Mouse (Mus musculus) limb, embryonic 11.5 days (tissue): ENCODE measurements around the gene Snx27. TPM values are rescaled to one million over a fixed set of nuclear protein-coding genes. Genes with fewer than 3 reads are reported as not detected.

Experiments
- ATAC-seq: fragments of 200-750 bp; cut with Nextera tagmentation; 2 replicates; pipeline ENCODE4 v1.8.0; 2017; ENCODE audit warnings: low read depth; ENCODE audit not compliant: insufficient number of reproducible peaks, low FRiP score, low TSS enrichment
- DNase-seq: peaks from one replicate; pipeline ENCODE4 v3.0.0-alpha.2; 2015; ENCODE audit warnings: low spot score
- H3K27ac ChIP-seq: fragments of 300-500 bp; sonication (generic); replicated peaks from 2 replicates; pipeline ENCODE4 v1.5.1; 2014; ENCODE audit warnings: low read depth, mild to moderate bottlenecking, low read length
- H3K27me3 ChIP-seq: fragments of 300-500 bp; sonication (generic); 2 replicates; pipeline ENCODE4 v1.6.1; 2014; ENCODE audit warnings: mild to moderate bottlenecking, low read length, mixed read lengths; ENCODE audit not compliant: control insufficient read depth, insufficient read depth
- H3K36me3 ChIP-seq: fragments of 300-500 bp; sonication (generic); 2 replicates; pipeline ENCODE4 v1.6.1; 2014; ENCODE audit warnings: mild to moderate bottlenecking, low read length, moderate library complexity, mixed read lengths; ENCODE audit not compliant: control insufficient read depth, insufficient read depth
- H3K4me1 ChIP-seq: fragments of 300-500 bp; sonication (generic); 2 replicates; pipeline ENCODE4 v1.6.1; 2014; ENCODE audit warnings: low read length, mixed read lengths; ENCODE audit not compliant: control insufficient read depth, insufficient read depth
- H3K4me2 ChIP-seq: fragments of 300-500 bp; sonication (generic); 2 replicates; pipeline ENCODE4 v1.6.1; 2014; ENCODE audit warnings: low read depth, mild to moderate bottlenecking, moderate library complexity; ENCODE audit not compliant: severe bottlenecking
- H3K4me3 ChIP-seq: fragments of 300-500 bp; sonication (generic); 2 replicates; pipeline ENCODE4 v1.5.1; 2014; ENCODE audit warnings: low read depth, low read length
- H3K9ac ChIP-seq: fragments of 300-500 bp; sonication (generic); 2 replicates; pipeline ENCODE4 v1.6.1; 2014; ENCODE audit warnings: mild to moderate bottlenecking, low read length
- H3K9me3 ChIP-seq: fragments of 300-500 bp; sonication (generic); 2 replicates; pipeline ENCODE4 v1.6.1; 2016; ENCODE audit warnings: low read length; ENCODE audit not compliant: control insufficient read depth
- WGBS: fragments of 180-500 bp; shearing (Covaris S2); extraction: QIAGEN DNeasy Blood & Tissue Kit; methylation state at CpG from one replicate; pipeline ENCODE4 v1.1.7; 2014; 5-methylcytosine and 5-hydroxymethylcytosine counted together
- polyA plus RNA-seq: library from polyadenylated mRNA; unstranded; fragments of >200 nt; fragmentation: Nextera tagmentation; extraction: Ambion mirVana; gene quantifications from 2 replicates; pipeline ENCODE4 v1.2.1, GENCODE M21; 2014

Snx27 gene
- polyA plus RNA-seq, 1 experiment from 2014 or later, result 35.9 TPM

GRCm38 (mm10) chr3:94612274-94612673, 29.8 kb upstream of the Snx27 start:
- no peaks in the 10 kb centered on the region for H3K9me3 ChIP-seq
- 80% methylated on average over 1 of the region's 1 CpGs for WGBS
- H3K4me2 ChIP-seq, result no peak overlapping the region
- no peak overlapping the region for H3K9ac ChIP-seq
- H3K27me3 ChIP-seq, result no peaks in the 10 kb centered on the region
- no peak overlapping the region for H3K4me3 ChIP-seq
- no peak overlapping the region for H3K27ac ChIP-seq
- no peaks in the 10 kb centered on the region for H3K4me1 ChIP-seq
- DNase-seq (no peak), ATAC-seq (no peak)
- H3K36me3 ChIP-seq, result no peaks in the 10 kb centered on the region; the same call in 1 of the 2 replicates

- Histone ChIP-seq H3K27me3 (no peaks in the 10 kb centered on the region), H3K9ac (no peak overlapping the region), H3K4me3 (no peak overlapping the region), H3K9me3 (no peaks in the 10 kb centered on the region), H3K4me1 (no peaks in the 10 kb centered on the region), H3K4me2 (no peak overlapping the region), H3K36me3 (no peaks in the 10 kb centered on the region; the same call in 1 of the 2 replicates), H3K27ac (no peak overlapping the region)
- ATAC-seq, result no peak
- DNase-seq, result no peak
- WGBS, result 75% methylated on average over 5 of the region's 5 CpGs
These were observed 29.3 kb upstream of the Snx27 start for GRCm38 (mm10) chr3:94611834-94612233.

GRCm38 (mm10) chr3:94611343-94611742, 28.8 kb upstream of the Snx27 start:
- no peak overlapping the region for H3K4me3 ChIP-seq
- H3K27ac ChIP-seq, result no peak overlapping the region
- no peak for ATAC-seq
- H3K27me3 ChIP-seq, result no peaks in the 10 kb centered on the region
- WGBS, result 40% methylated on average over 4 of the region's 4 CpGs
- H3K36me3 ChIP-seq, result no peaks in the 10 kb centered on the region; the same call in 1 of the 2 replicates
- no peak for DNase-seq
- no peaks in the 10 kb centered on the region for H3K9me3 ChIP-seq
- no peak overlapping the region for H3K9ac ChIP-seq
- no peak overlapping the region for H3K4me2 ChIP-seq
- H3K4me1 ChIP-seq, result no peaks in the 10 kb centered on the region

GRCm38 (mm10) chr3:94610581-94610980, 28.1 kb upstream of the Snx27 start:
- Histone ChIP-seq H3K36me3 (no peaks in the 10 kb centered on the region), H3K4me1 (no peaks in the 10 kb centered on the region), H3K9ac (no peak overlapping the region), H3K4me3 (no peak overlapping the region), H3K4me2 (no peak overlapping the region), H3K9me3 (no peaks in the 10 kb centered on the region), H3K27ac (no peak overlapping the region), H3K27me3 (no peaks in the 10 kb centered on the region)
- ATAC-seq, result no peak
- no peak for DNase-seq
- 83% methylated on average over 2 of the region's 2 CpGs for WGBS

- Histone ChIP-seq H3K27me3 (no peaks in the 10 kb centered on the region), H3K36me3 (no peaks in the 10 kb centered on the region), H3K4me3 (no peak overlapping the region), H3K4me1 (no peaks in the 10 kb centered on the region), H3K9me3 (no peaks in the 10 kb centered on the region), H3K4me2 (no peak overlapping the region), H3K9ac (no peak overlapping the region), H3K27ac (no peak overlapping the region)
- 92% methylated on average over 3 of the region's 3 CpGs for WGBS
- ATAC-seq (no peak), DNase-seq (no peak)
These were observed 27.1 kb upstream of the Snx27 start for GRCm38 (mm10) chr3:94609621-94610020.

- no peaks in the 10 kb centered on the region for H3K36me3 ChIP-seq
- H3K4me3 ChIP-seq, result no peak overlapping the region
- H3K9me3 ChIP-seq, result no peaks in the 10 kb centered on the region
- H3K27ac ChIP-seq, result no peak overlapping the region
- no peaks in the 10 kb centered on the region for H3K4me1 ChIP-seq
- H3K9ac ChIP-seq, result no peak overlapping the region
- H3K4me2 ChIP-seq, result no peak overlapping the region
- ATAC-seq (no peak), DNase-seq (peak; percentile 71)
- WGBS, result 3% methylated on average over 4 of the region's 4 CpGs
- H3K27me3 ChIP-seq, result no peaks in the 10 kb centered on the region
These were observed 19.4 kb upstream of the Snx27 start for GRCm38 (mm10) chr3:94601959-94602358.

GRCm38 (mm10) chr3:94597224-94597779, 14.8 kb upstream of the Snx27 start:
- Histone ChIP-seq H3K9me3 (no peaks in the 10 kb centered on the region), H3K27ac (no peak overlapping the region), H3K4me1 (no peaks in the 10 kb centered on the region), H3K36me3 (no peaks in the 10 kb centered on the region), H3K9ac (no peak overlapping the region), H3K4me2 (no peak overlapping the region), H3K4me3 (no peak overlapping the region), H3K27me3 (no peaks in the 10 kb centered on the region)
- ATAC-seq, result no peak
- 88% methylated on average over 3 of the region's 3 CpGs for WGBS
- DNase-seq, result no peak

GRCm38 (mm10) chr3:94595871-94596287, 13.4 kb upstream of the Snx27 start:
- Histone ChIP-seq H3K36me3 (no peaks in the 10 kb centered on the region), H3K27me3 (no peaks in the 10 kb centered on the region), H3K4me2 (no peak overlapping the region), H3K27ac (no peak overlapping the region), H3K4me3 (no peak overlapping the region), H3K9me3 (no peaks in the 10 kb centered on the region), H3K9ac (no peak overlapping the region), H3K4me1 (no peaks in the 10 kb centered on the region)
- 89% methylated on average over 6 of the region's 6 CpGs for WGBS
- no peak for DNase-seq
- no peak for ATAC-seq

- Histone ChIP-seq H3K9ac (no peak overlapping the region), H3K4me2 (no peak overlapping the region), H3K27me3 (no peaks in the 10 kb centered on the region), H3K9me3 (no peaks in the 10 kb centered on the region), H3K4me1 (no peaks in the 10 kb centered on the region), H3K36me3 (no peaks in the 10 kb centered on the region), H3K4me3 (no peak overlapping the region), H3K27ac (no peak overlapping the region)
- ATAC-seq, result no peak
- DNase-seq, result no peak
- 83% methylated on average over 5 of the region's 5 CpGs for WGBS
These were observed 8.6 kb upstream of the Snx27 start for GRCm38 (mm10) chr3:94591066-94591465.
